Mouse (Mus musculus) olfactory bulb, adult 2 months (tissue): Measurements from ENCODE around the gene Cd2. TPM values are rescaled to one million over a fixed set of nuclear protein-coding genes. Genes with fewer than 3 reads are reported as not detected.

Source experiments
- H3K27ac ChIP-seq: fragments of 200-500 bp; 2 replicates; pipeline ENCODE4 v1.5.1; 2012; ENCODE audit warnings: low read depth, low read length; ENCODE audit not compliant: insufficient read depth
- H3K4me1 ChIP-seq: fragments of 200-500 bp; 2 replicates; pipeline ENCODE4 v1.6.1; 2012; ENCODE audit warnings: low read length; ENCODE audit not compliant: control insufficient read depth, insufficient read depth
- H3K4me3 ChIP-seq: fragments of 200-500 bp; 2 replicates; pipeline ENCODE4 v1.5.1; 2012; ENCODE audit warnings: mild to moderate bottlenecking, low read depth, low read length, moderate library complexity; ENCODE audit not compliant: insufficient read depth
- CTCF ChIP-seq: fragments of 200-500 bp; IDR thresholded peaks from 2 replicates; pipeline ENCODE4 v1.5.1; 2012; ENCODE audit warnings: low read depth, mild to moderate bottlenecking, low read length, moderate library complexity; ENCODE audit not compliant: insufficient read depth
- POLR2A ChIP-seq: fragments of 200-500 bp; IDR thresholded peaks from 2 replicates; pipeline ENCODE4 v1.6.1; 2012; ENCODE audit warnings: mild to moderate bottlenecking, low read depth, low read length, moderate library complexity; ENCODE audit not compliant: insufficient read depth
- WGBS: fragments of 180-500 bp; shearing (Covaris S2); methylation state at CpG from one replicate; pipeline ENCODE4 v1.1.7; 2018; 5-methylcytosine and 5-hydroxymethylcytosine counted together
- polyA plus RNA-seq: library from polyadenylated mRNA; stranded (reverse); fragments of >200 nt; gene quantifications from 2 replicates; pipeline ENCODE4 v1.2.4, GENCODE M21; 2012; ENCODE audit warnings: low replicate concordance; ENCODE audit not compliant: missing spikeins, insufficient read depth, insufficient read length

Gene Cd2
- polyA plus RNA-seq, 1 experiment, result not detected

- TF ChIP-seq POLR2A, result no peak
- TF ChIP-seq CTCF, result no peak
- Histone ChIP-seq H3K27ac (no peak overlapping the region), H3K4me1 (no peaks in the 10 kb centered on the region), H3K4me3 (no peak overlapping the region)
- 73% methylated on average over 16 of the region's 16 CpGs for WGBS
Measured at GRCm38 (mm10) chr3:101236995-101237808, 50.5 kb downstream of the Cd2 start.

GRCm38 (mm10) chr3:101236261-101236660, 51.5 kb downstream of the Cd2 start:
- 76% methylated on average over 15 of the region's 15 CpGs for WGBS
- Histone ChIP-seq H3K4me3 (no peak overlapping the region), H3K27ac (no peak overlapping the region), H3K4me1 (no peaks in the 10 kb centered on the region)
- TF ChIP-seq CTCF (no peak), POLR2A (no peak)

- 94% methylated on average over 5 of the region's 5 CpGs for whole genome bisulfite sequencing
Measured at GRCm38 (mm10) chr3:101235321-101235720, 52.4 kb downstream of the Cd2 start.

GRCm38 (mm10) chr3:101233424-101233823, 54.3 kb downstream of the Cd2 start:
- no peak for TF ChIP-seq POLR2A
- no peak for TF ChIP-seq CTCF
- H3K4me3 ChIP-seq, result no peak overlapping the region
- no peaks in the 10 kb centered on the region for H3K4me1 ChIP-seq
- H3K27ac ChIP-seq, result no peak overlapping the region
- 94% methylated on average over 5 of the region's 5 CpGs for WGBS

More at GRCm38 (mm10) chr3:101235321-101235720, 52.4 kb downstream of the Cd2 start:
- no peak overlapping the region for H3K27ac ChIP-seq
- no peaks in the 10 kb centered on the region for H3K4me1 ChIP-seq
- no peak for TF ChIP-seq POLR2A
- no peak for TF ChIP-seq CTCF
- H3K4me3 ChIP-seq, result no peak overlapping the region

- H3K27ac ChIP-seq, result no peak overlapping the region
- no peak for TF ChIP-seq CTCF
- TF ChIP-seq POLR2A, result no peak
- 56% methylated on average over 8 of the region's 8 CpGs for WGBS
- no peak overlapping the region for H3K4me3 ChIP-seq
- H3K4me1 ChIP-seq, result no peaks in the 10 kb centered on the region
Measured at GRCm38 (mm10) chr3:101232570-101232969, 55.2 kb downstream of the Cd2 start.

- TF ChIP-seq POLR2A (no peak), CTCF (no peak)
- 65% methylated on average over 9 of the region's 9 CpGs for WGBS
Measured at GRCm38 (mm10) chr3:101230201-101230600, 57.5 kb downstream of the Cd2 start.

GRCm38 (mm10) chr3:101229551-101229930, 58.2 kb downstream of the Cd2 start:
- no peak for TF ChIP-seq POLR2A
- no peak for TF ChIP-seq CTCF
- Histone ChIP-seq H3K4me3 (no peak overlapping the region), H3K4me1 (no peaks in the 10 kb centered on the region), H3K27ac (no peak overlapping the region)
- 83% methylated on average over 5 of the region's 5 CpGs for WGBS

More at GRCm38 (mm10) chr3:101230201-101230600, 57.5 kb downstream of the Cd2 start:
- Histone ChIP-seq H3K27ac (no peak overlapping the region), H3K4me1 (no peaks in the 10 kb centered on the region), H3K4me3 (no peak overlapping the region)

GRCm38 (mm10) chr3:101228868-101229550, 58.7 kb downstream of the Cd2 start:
- Histone ChIP-seq H3K4me1 (no peaks in the 10 kb centered on the region), H3K27ac (no peak overlapping the region), H3K4me3 (no peak overlapping the region)
- 94% methylated on average over 13 of the region's 13 CpGs for WGBS
- no peak for TF ChIP-seq POLR2A
- TF ChIP-seq CTCF, result no peak

- WGBS, result 93% methylated on average over 5 of the region's 5 CpGs
- TF ChIP-seq CTCF (no peak), POLR2A (no peak)
- Histone ChIP-seq H3K27ac (no peak overlapping the region), H3K4me1 (no peaks in the 10 kb centered on the region), H3K4me3 (no peak overlapping the region)
Measured at GRCm38 (mm10) chr3:101228066-101228465, 59.7 kb downstream of the Cd2 start.

Other genes with a start within 250 kb of the Cd2 start
- not detected in 2 replicates for gene Ptgfrn, start 177.7 kb downstream of the Cd2 start, polyA plus RNA-seq
- not detected in 2 replicates for gene Igsf3, start 89.1 kb upstream of the Cd2 start, polyA plus RNA-seq